Mouse (Mus musculus) MEL (cell line): ENCODE measurements around the gene Zfp712. TPM values are rescaled to one million over a fixed set of nuclear protein-coding genes. Genes with fewer than 3 reads are reported as not detected.

Experiments used
- DNase-seq: peaks from one replicate; pipeline ENCODE4 v3.0.0; 2011; ENCODE audit warnings: low read depth, low spot score
- H3K27ac ChIP-seq: 2 replicates; pipeline ENCODE4 v1.5.1; 2012; ENCODE audit warnings: low read depth, mild to moderate bottlenecking, control low read depth, low read length, moderate library complexity; ENCODE audit not compliant: control insufficient read depth
- H3K27me3 ChIP-seq, 2 experiments: fragments of 150-350 bp in 1 of 2; sonication (generic) in 1 of 2; 2 replicates each; pipeline ENCODE4 v1.6.1; 2012; ENCODE audit warnings: low read length in 2 of 2, mild to moderate bottlenecking in 2 of 2, improper control_type of control experiment in 1 of 2, moderate library complexity in 1 of 2; ENCODE audit not compliant: insufficient read depth in 2 of 2, control insufficient read depth in 1 of 2
- H3K36me3 ChIP-seq, 2 experiments: 2 replicates each; pipeline ENCODE4 v1.6.1; 2012 to 2014; ENCODE audit warnings: low read length in 2 of 2, improper control_type of control experiment in 1 of 2, inconsistent platforms in 1 of 2, mild to moderate bottlenecking in 1 of 2; ENCODE audit not compliant: insufficient read depth in 2 of 2, control insufficient read depth in 1 of 2
- H3K4me1 ChIP-seq, 2 experiments: fragments of 150-350 bp in 1 of 2; sonication (generic) in 1 of 2; 2 replicates each; pipeline ENCODE4 v1.6.1; 2012; ENCODE audit warnings: low read length in 2 of 2, improper control_type of control experiment in 1 of 2, mild to moderate bottlenecking in 1 of 2; ENCODE audit not compliant: insufficient read depth in 2 of 2, control insufficient read depth in 1 of 2
- H3K4me3 ChIP-seq, 2 experiments: fragments of 150-350 bp in 1 of 2; sonication (generic) in 1 of 2; 2 replicates each; pipeline ENCODE4 v1.5.1; 2012; ENCODE audit warnings: low read depth in 2 of 2, low read length in 2 of 2, mild to moderate bottlenecking in 2 of 2, moderate library complexity in 2 of 2, control low read depth in 1 of 2, improper control_type of control experiment in 1 of 2; ENCODE audit not compliant: control insufficient read depth in 1 of 2, insufficient read depth in 1 of 2
- H3K79me2 ChIP-seq: 2 replicates; pipeline ENCODE4 v1.6.1; 2012; ENCODE audit warnings: mild to moderate bottlenecking, low read length, moderate library complexity; ENCODE audit not compliant: control insufficient read depth, poor library complexity, insufficient read depth
- H3K9ac ChIP-seq: 2 replicates; pipeline ENCODE4 v1.6.1; 2012; ENCODE audit warnings: low read depth, mild to moderate bottlenecking, control low read depth, low read length, moderate library complexity; ENCODE audit not compliant: control insufficient read depth, poor library complexity, severe bottlenecking
- H3K9me3 ChIP-seq: fragments of 150-350 bp; sonication (generic); replicated peaks from 2 replicates; pipeline ENCODE4 v1.6.1; 2012; ENCODE audit warnings: mild to moderate bottlenecking, low read length, improper control_type of control experiment, moderate library complexity; ENCODE audit not compliant: insufficient read depth
- CTCF ChIP-seq, 3 experiments: IDR thresholded peaks in 2 of 3; conservative IDR thresholded peaks in 1 of 3; 2 replicates each; pipeline ENCODE4 v1.5.1; 2011 to 2012; ENCODE audit warnings: low read length in 3 of 3, low read depth in 2 of 3, mild to moderate bottlenecking in 2 of 3, improper control_type of control experiment in 1 of 3, inconsistent platforms in 1 of 3, mixed read lengths in 1 of 3, moderate library complexity in 1 of 3; ENCODE audit not compliant: control insufficient read depth in 1 of 3, insufficient read depth in 1 of 3, poor library complexity in 1 of 3, severe bottlenecking in 1 of 3
- E2F4 ChIP-seq: IDR thresholded peaks from 2 replicates; pipeline ENCODE4 v1.6.1; 2011; ENCODE audit warnings: low read depth, low read length, improper control_type of control experiment, borderline replicate concordance
- ETS1 ChIP-seq: IDR thresholded peaks from 2 replicates; pipeline ENCODE4 v1.6.1; 2012; ENCODE audit warnings: low read depth, mild to moderate bottlenecking, inconsistent platforms, low read length, improper control_type of control experiment, moderate library complexity
- GATA1 ChIP-seq: IDR thresholded peaks from 2 replicates; pipeline ENCODE4 v1.6.1; 2011; ENCODE audit warnings: low read depth, low read length, improper control_type of control experiment
- HCFC1 ChIP-seq: IDR thresholded peaks from 2 replicates; pipeline ENCODE4 v1.6.1; 2012; ENCODE audit warnings: low read depth, mild to moderate bottlenecking, inconsistent platforms, low read length, improper control_type of control experiment, moderate library complexity
- MAFK ChIP-seq: IDR thresholded peaks from 2 replicates; pipeline ENCODE4 v1.6.1; 2011; ENCODE audit warnings: low read depth, mild to moderate bottlenecking, low read length, improper control_type of control experiment, borderline replicate concordance
- MAX ChIP-seq: IDR thresholded peaks from 2 replicates; pipeline ENCODE4 v1.6.1; 2011; ENCODE audit warnings: low read length, improper control_type of control experiment
- MAZ ChIP-seq: IDR thresholded peaks from 2 replicates; pipeline ENCODE4 v1.6.1; 2012; ENCODE audit warnings: low read depth, mild to moderate bottlenecking, inconsistent platforms, low read length, improper control_type of control experiment
- MEF2A ChIP-seq: IDR thresholded peaks from 2 replicates; pipeline ENCODE4 v1.6.1; 2014; ENCODE audit warnings: low read depth, mild to moderate bottlenecking, inconsistent platforms, low read length, improper control_type of control experiment; ENCODE audit not compliant: poor library complexity, insufficient replicate concordance, severe bottlenecking; ENCODE audit errors: extremely low read depth
- MXI1 ChIP-seq: IDR thresholded peaks from 2 replicates; pipeline ENCODE4 v1.6.1; 2011; ENCODE audit warnings: mild to moderate bottlenecking, low read depth, low read length, improper control_type of control experiment
- MYB ChIP-seq: IDR thresholded peaks from 2 replicates; pipeline ENCODE4 v1.6.1; 2011; ENCODE audit warnings: mild to moderate bottlenecking, low read depth, low read length, improper control_type of control experiment
- MYC ChIP-seq: IDR thresholded peaks from 2 replicates; pipeline ENCODE4 v1.6.1; 2011; ENCODE audit warnings: low read depth, mild to moderate bottlenecking, low read length, improper control_type of control experiment, moderate library complexity
- NELFE ChIP-seq: IDR thresholded peaks from 2 replicates; pipeline ENCODE4 v1.6.1; 2011; ENCODE audit warnings: low read depth, low read length, improper control_type of control experiment
- NRF1 ChIP-seq: IDR thresholded peaks from 2 replicates; pipeline ENCODE4 v1.6.1; 2014; ENCODE audit warnings: low read depth, mild to moderate bottlenecking, inconsistent platforms, low read length, improper control_type of control experiment, moderate library complexity; ENCODE audit not compliant: poor library complexity, insufficient read depth, severe bottlenecking
- POLR2A ChIP-seq, 2 experiments: IDR thresholded peaks; 2 replicates each; pipeline ENCODE4 v1.6.1; 2011 to 2012; ENCODE audit warnings: low read length in 2 of 2, mild to moderate bottlenecking in 2 of 2, control low read depth in 1 of 2, improper control_type of control experiment in 1 of 2, low read depth in 1 of 2, moderate library complexity in 1 of 2; ENCODE audit not compliant: control insufficient read depth in 1 of 2, insufficient read depth in 1 of 2, poor library complexity in 1 of 2
- POLR2AphosphoS5 ChIP-seq: IDR thresholded peaks from 2 replicates; pipeline ENCODE4 v1.6.1; 2012; ENCODE audit warnings: low read depth, borderline replicate concordance, mild to moderate bottlenecking, inconsistent platforms, low read length, moderate library complexity, mixed read lengths
- SIN3A ChIP-seq: IDR thresholded peaks from 2 replicates; pipeline ENCODE4 v1.6.1; 2012; ENCODE audit warnings: low read length, improper control_type of control experiment, inconsistent platforms
- SMC3 ChIP-seq: IDR thresholded peaks from 2 replicates; pipeline ENCODE4 v1.6.1; 2011; ENCODE audit warnings: low read depth, low read length, improper control_type of control experiment
- TAL1 ChIP-seq: IDR thresholded peaks from 2 replicates; pipeline ENCODE4 v1.6.1; 2012; ENCODE audit warnings: mild to moderate bottlenecking, inconsistent platforms, low read length, moderate library complexity, mixed read lengths
- TBP ChIP-seq: IDR thresholded peaks from 2 replicates; pipeline ENCODE4 v1.8.0; 2011; ENCODE audit warnings: low read depth, low read length, improper control_type of control experiment
- UBTF ChIP-seq: IDR thresholded peaks from 2 replicates; pipeline ENCODE4 v1.6.1; 2012; ENCODE audit warnings: low read depth, mild to moderate bottlenecking, inconsistent platforms, low read length, improper control_type of control experiment, moderate library complexity, borderline replicate concordance; ENCODE audit not compliant: insufficient read depth
- USF1 ChIP-seq: IDR thresholded peaks from 2 replicates; pipeline ENCODE4 v1.6.1; 2014; ENCODE audit warnings: low read depth, mild to moderate bottlenecking, inconsistent platforms, low read length, improper control_type of control experiment, moderate library complexity
- ZC3H11A ChIP-seq: IDR thresholded peaks from 2 replicates; pipeline ENCODE4 v1.6.1; 2012; ENCODE audit warnings: low read depth, mild to moderate bottlenecking, inconsistent platforms, low read length, improper control_type of control experiment
- ZKSCAN1 ChIP-seq: IDR thresholded peaks from 2 replicates; pipeline ENCODE4 v1.6.1; 2012; ENCODE audit warnings: low read depth, mild to moderate bottlenecking, inconsistent platforms, low read length, improper control_type of control experiment, moderate library complexity
- ZMIZ1 ChIP-seq: IDR thresholded peaks from 2 replicates; pipeline ENCODE4 v1.6.1; 2012; ENCODE audit warnings: low read depth, mild to moderate bottlenecking, inconsistent platforms, low read length, improper control_type of control experiment, moderate library complexity
- polyA plus RNA-seq, 2 experiments: library from polyadenylated mRNA; stranded (reverse) in 1 of 2; unstranded in 1 of 2; fragments of >175 nt in 1 of 2; fragments of >200 nt in 1 of 2; gene quantifications; 2 replicates each; pipeline versions ENCODE4 v1.2.1 to v1.2.4; 2012; ENCODE audit warnings: low replicate concordance in 2 of 2, low read depth in 1 of 2; ENCODE audit not compliant: insufficient read length in 2 of 2, insufficient read depth in 1 of 2, missing spikeins in 1 of 2
- total RNA-seq: library from RNA; depleted of rRNA; stranded (reverse); fragments of 300-350 nt; gene quantifications from 2 replicates; pipeline ENCODE4 v1.2.3, GENCODE M21; 2012

Gene Zfp712
- total and polyA plus RNA-seq, 3 experiments: 0.47 to 0.85 TPM; not detected in 1

- TF ChIP-seq UBTF (no peak), MYB (no peak), TBP (peak; percentile 43; the same call in 1 of the 2 replicates), MEF2A (peak; percentile 90), NELFE (peak; percentile 44; the same call in 1 of the 2 replicates), ETS1 (no peak), MAX (peak; percentile 74), ZC3H11A (no peak), CTCF (IDR thresholded peaks at IDR 0.05 in 2 of 3, conservative IDR thresholded peaks at IDR 0.05 in 1 of 3; ENCODE audit: control insufficient read depth in 1 of 3, insufficient read depth in 1 of 3, low read depth in 2 of 3, low read length in 3 of 3, poor library complexity in 1 of 3, severe bottlenecking in 1 of 3) (no peak), ZKSCAN1 (no peak), MXI1 (peak; percentile 92), POLR2AphosphoS5 (no peak), SMC3 (no peak), ZMIZ1 (0 out of 2 replicates have a peak, but pooled peaks have one; percentile 14), MYC (no peak; the same call in 1 of the 2 replicates)
Observed at GRCm38 (mm10) chr13:67081142-67081713, 20.3 kb upstream of the Zfp712 start (continued).

DNA sequence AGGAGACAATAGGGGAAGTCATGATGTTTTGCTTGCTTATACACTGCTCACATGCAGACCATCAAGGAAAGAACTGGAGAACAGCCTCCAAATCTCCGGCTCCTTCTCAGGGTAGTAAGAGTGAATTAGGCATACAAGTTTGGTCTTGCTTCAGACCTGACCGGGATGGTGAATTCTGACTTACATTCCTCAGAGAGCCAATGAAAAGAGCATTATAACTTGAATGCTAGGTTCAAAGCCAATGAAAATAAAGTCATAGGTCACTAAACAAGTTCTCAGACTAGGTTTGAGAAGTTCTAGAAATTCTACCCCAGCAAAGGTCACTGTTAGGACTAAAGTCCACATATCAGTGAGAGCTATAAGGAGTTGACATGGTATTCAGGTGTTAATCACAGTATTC, 16.3 kb upstream of the Zfp712 start:
- DNase-seq: no peak
- Histone ChIP-seq H3K27me3 (no peaks in the 10 kb centered on the region), H3K9ac (no peak overlapping the region), H3K36me3 (peaks cover 2 to 4% of the 10 kb centered on the region in 2 experiments; a peak in 2 of 4 replicates), H3K4me3 (no peak overlapping the region), H3K27ac (no peak overlapping the region), H3K4me1 (peaks cover 0 to 3% of the 10 kb centered on the region in 2 experiments; a peak in 1 of 4 replicates), H3K79me2 (peaks cover 2% of the 10 kb centered on the region), H3K9me3 (no peaks in the 10 kb centered on the region)
- TF ChIP-seq MYB: no peak
- no peak for TF ChIP-seq POLR2AphosphoS5
- TF ChIP-seq USF1: no peak
- TF ChIP-seq NRF1: no peak
- no peak for TF ChIP-seq POLR2A (IDR thresholded peaks at IDR 0.05; ENCODE audit: control insufficient read depth in 1 of 2, insufficient read depth in 1 of 2, low read depth in 1 of 2, low read length in 2 of 2, poor library complexity in 1 of 2)
- no peak for TF ChIP-seq MAZ
- TF ChIP-seq MAFK: no peak
- TF ChIP-seq SIN3A: no peak
- TF ChIP-seq MXI1: no peak
- no peak for TF ChIP-seq CTCF (IDR thresholded peaks at IDR 0.05 in 2 of 3, conservative IDR thresholded peaks at IDR 0.05 in 1 of 3; ENCODE audit: control insufficient read depth in 1 of 3, insufficient read depth in 1 of 3, low read depth in 2 of 3, low read length in 3 of 3, poor library complexity in 1 of 3, severe bottlenecking in 1 of 3)
- TF ChIP-seq HCFC1: no peak
- TF ChIP-seq TAL1: no peak
- no peak for TF ChIP-seq ZKSCAN1
- no peak for TF ChIP-seq E2F4
- TF ChIP-seq GATA1: no peak
